Mouse (Mus musculus): ENCODE measurements at regions not wholly inside any gene's neighbourhood (a gene's known extent, or its start where the extent isn't known, plus 50 kb on each side); places are given as distances from the start of the nearest gene placed in this dataset.

DNA sequence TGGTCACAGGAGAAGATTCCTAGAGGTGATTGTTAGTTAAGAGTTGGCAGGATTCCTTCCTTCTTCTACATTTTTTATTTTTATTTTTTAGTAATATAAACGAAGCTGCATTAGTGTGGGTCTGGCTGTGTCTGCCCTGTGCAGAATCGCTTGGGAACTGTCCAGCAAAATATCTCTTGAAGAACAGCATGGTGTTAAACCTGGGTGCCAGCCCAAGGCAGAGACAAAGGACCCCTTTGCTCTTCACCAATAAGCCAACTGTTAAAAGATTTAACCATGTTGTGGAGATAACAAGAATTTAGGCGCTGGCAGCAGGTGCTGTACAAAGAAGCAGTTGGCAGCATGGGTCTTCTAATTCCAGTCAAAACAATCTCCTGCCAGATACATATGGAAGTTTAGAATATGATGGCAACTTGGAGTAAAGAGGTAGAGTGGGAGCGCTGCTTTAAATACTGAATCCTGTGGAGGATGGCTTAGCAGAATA lies 205.5 kb upstream of the Dnajc24 start:
- Histone ChIP-seq H3K27me3 (ENCODE audit: control insufficient read depth, insufficient read depth, low read length) (no peaks in the 10 kb centered on the region), H3K4me1 (ENCODE audit: control insufficient read depth, insufficient read depth, low read length) (no peaks in the 10 kb centered on the region), H3K36me3 (ENCODE audit: control insufficient read depth, insufficient read depth, low read length) (no peaks in the 10 kb centered on the region), H3K4me3 (ENCODE audit: control insufficient read depth, low read depth, low read length) (no peak overlapping the region), H3K27ac (ENCODE audit: control insufficient read depth, insufficient read depth, low read depth, low read length) (no peak overlapping the region)
- TF ChIP-seq CTCF (IDR thresholded peaks at IDR 0.05; ENCODE audit: control insufficient read depth, insufficient read depth, insufficient replicate concordance, low read depth, low read length) (no peak), POLR2A (IDR thresholded peaks at IDR 0.05; ENCODE audit: control insufficient read depth, low read depth, low read length) (no peak)

DNA sequence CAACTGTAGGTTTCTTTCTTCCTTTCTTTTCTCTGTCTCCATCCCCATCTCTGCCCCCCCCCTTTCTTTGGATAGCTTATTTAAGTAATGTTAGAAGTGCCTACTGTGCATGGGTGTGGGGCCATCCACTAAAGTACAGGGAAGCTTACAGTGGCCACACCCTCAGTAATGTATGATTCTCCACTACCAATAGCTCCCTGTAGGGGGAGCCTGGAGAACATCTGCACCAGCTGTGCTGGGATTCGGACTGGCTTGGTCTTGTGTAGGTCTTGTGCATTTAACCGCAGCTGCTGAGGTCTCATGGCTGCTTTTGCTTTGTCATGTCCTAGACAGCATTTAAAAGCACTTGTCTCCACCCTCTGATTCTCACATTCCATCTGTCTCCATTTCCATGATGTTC lies 196.8 kb upstream of the Dnajc24 start:
- TF ChIP-seq POLR2A (IDR thresholded peaks at IDR 0.05; ENCODE audit: control insufficient read depth, low read depth, low read length), result no peak
- TF ChIP-seq CTCF (IDR thresholded peaks at IDR 0.05; ENCODE audit: control insufficient read depth, insufficient read depth, insufficient replicate concordance, low read depth, low read length), result no peak; the same call in 1 of the 2 replicates
- no peaks in the 10 kb centered on the region for H3K4me1 ChIP-seq (ENCODE audit: control insufficient read depth, insufficient read depth, low read length)
- H3K4me3 ChIP-seq (ENCODE audit: control insufficient read depth, low read depth, low read length), result no peak overlapping the region
- H3K27ac ChIP-seq (ENCODE audit: control insufficient read depth, insufficient read depth, low read depth, low read length), result no peak overlapping the region
- H3K36me3 ChIP-seq (ENCODE audit: control insufficient read depth, insufficient read depth, low read length), result no peaks in the 10 kb centered on the region
- no peaks in the 10 kb centered on the region for H3K27me3 ChIP-seq (ENCODE audit: control insufficient read depth, insufficient read depth, low read length)

DNA sequence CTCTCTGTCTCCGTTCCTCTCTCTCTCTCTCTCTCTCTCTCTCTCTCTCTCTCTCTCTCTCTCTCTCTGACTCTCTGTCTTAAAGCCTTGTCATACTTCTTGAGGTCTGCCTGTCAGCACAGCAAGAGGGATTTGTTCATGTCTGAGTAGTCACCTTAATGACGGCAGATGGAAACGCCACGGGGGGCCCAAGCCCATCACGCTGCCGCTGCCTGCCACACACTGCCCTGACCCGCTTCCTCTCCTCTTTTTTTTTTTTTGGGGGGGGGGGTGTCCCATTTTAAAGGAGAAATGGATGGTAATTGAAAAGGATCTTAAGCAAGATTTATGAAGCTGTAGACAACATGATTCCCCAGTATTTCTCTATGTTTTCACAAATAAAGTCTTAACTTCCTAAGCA lies 191.8 kb upstream of the Dnajc24 start:
- TF ChIP-seq CTCF (IDR thresholded peaks at IDR 0.05; ENCODE audit: control insufficient read depth, insufficient read depth, insufficient replicate concordance, low read depth, low read length), result no peak
- H3K4me1 ChIP-seq (ENCODE audit: control insufficient read depth, insufficient read depth, low read length), result peaks cover 2% of the 10 kb centered on the region; the same call in 1 of the 2 replicates
- no peak overlapping the region; the same call in 1 of the 2 replicates for H3K4me3 ChIP-seq (ENCODE audit: control insufficient read depth, low read depth, low read length)

DNA sequence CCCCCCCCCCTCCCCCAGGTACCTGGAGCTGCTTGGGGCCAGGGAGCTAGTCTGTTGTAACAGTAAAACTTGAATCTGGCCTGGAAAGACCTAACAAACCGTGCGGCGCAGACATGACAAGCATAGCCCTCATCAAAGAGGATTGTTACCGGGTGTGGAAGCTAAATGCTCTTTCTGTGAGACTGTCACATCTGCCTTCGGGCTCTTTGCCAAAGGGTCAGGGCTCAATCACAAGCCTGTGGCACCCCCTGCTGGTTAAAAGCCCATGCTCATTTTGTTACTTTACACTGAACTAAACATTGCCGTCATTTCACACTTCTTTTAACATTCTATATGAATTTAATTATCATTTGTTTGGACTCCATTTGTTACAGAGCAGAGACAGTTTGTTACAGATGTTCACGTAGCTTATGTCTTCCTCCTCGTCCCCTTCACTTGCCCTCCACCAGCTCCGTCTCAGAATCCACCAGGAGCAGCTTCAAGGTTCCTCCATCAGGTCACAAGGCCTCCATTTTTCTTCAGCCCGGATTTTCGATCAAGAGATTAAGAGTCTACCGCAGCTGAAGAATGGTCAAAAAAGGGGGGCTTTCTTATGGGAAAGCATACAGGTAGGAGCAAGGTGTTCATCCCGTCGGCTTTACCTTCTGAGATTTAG lies 191.1 kb upstream of the Dnajc24 start:
- no peaks in the 10 kb centered on the region for H3K36me3 ChIP-seq (ENCODE audit: control insufficient read depth, insufficient read depth, low read length)
- TF ChIP-seq CTCF (IDR thresholded peaks at IDR 0.05; ENCODE audit: control insufficient read depth, insufficient read depth, insufficient replicate concordance, low read depth, low read length) (peak; percentile 21; the same call in 1 of the 2 replicates), POLR2A (IDR thresholded peaks at IDR 0.05; ENCODE audit: control insufficient read depth, low read depth, low read length) (no peak)
- no peak overlapping the region for H3K27ac ChIP-seq (ENCODE audit: control insufficient read depth, insufficient read depth, low read depth, low read length)
- no peaks in the 10 kb centered on the region for H3K27me3 ChIP-seq (ENCODE audit: control insufficient read depth, insufficient read depth, low read length)
- peak overlapping the region; percentile 28 for H3K4me3 ChIP-seq (ENCODE audit: control insufficient read depth, low read depth, low read length)
- peaks cover 2% of the 10 kb centered on the region; the same call in 1 of the 2 replicates for H3K4me1 ChIP-seq (ENCODE audit: control insufficient read depth, insufficient read depth, low read length)

More for the DNA sequence above, 191.8 kb upstream of the Dnajc24 start:
- no peaks in the 10 kb centered on the region for H3K27me3 ChIP-seq (ENCODE audit: control insufficient read depth, insufficient read depth, low read length)
- H3K36me3 ChIP-seq (ENCODE audit: control insufficient read depth, insufficient read depth, low read length), result no peaks in the 10 kb centered on the region
- no peak overlapping the region for H3K27ac ChIP-seq (ENCODE audit: control insufficient read depth, insufficient read depth, low read depth, low read length)

DNA sequence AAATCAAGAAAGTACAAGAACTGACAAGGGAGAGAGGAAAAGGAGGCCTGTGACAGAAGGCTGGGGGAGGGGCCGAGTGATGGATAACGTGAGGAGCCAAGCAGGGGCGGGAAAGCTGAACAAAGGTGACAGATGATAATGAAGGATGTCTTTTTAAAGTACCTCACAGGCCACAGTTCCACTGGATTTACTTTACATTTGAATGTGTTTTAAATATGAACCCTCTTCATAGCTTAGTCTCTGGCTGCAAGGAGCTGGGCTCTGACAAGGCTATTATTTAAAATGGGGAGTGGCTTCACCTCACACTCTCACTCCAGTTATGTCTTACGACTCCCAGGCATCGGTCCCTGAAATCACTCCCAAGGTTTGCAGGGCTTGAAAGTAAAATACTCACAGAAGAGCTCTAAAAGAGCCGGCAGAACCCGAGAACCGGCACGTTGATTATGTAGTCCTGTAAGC lies 190.6 kb upstream of the Dnajc24 start:
- Histone ChIP-seq H3K4me3 (ENCODE audit: control insufficient read depth, low read depth, low read length) (no peak overlapping the region), H3K36me3 (ENCODE audit: control insufficient read depth, insufficient read depth, low read length) (no peaks in the 10 kb centered on the region), H3K4me1 (ENCODE audit: control insufficient read depth, insufficient read depth, low read length) (peaks cover 2% of the 10 kb centered on the region; the same call in 1 of the 2 replicates), H3K27me3 (ENCODE audit: control insufficient read depth, insufficient read depth, low read length) (no peaks in the 10 kb centered on the region), H3K27ac (ENCODE audit: control insufficient read depth, insufficient read depth, low read depth, low read length) (no peak overlapping the region)
- TF ChIP-seq POLR2A (IDR thresholded peaks at IDR 0.05; ENCODE audit: control insufficient read depth, low read depth, low read length) (no peak), CTCF (IDR thresholded peaks at IDR 0.05; ENCODE audit: control insufficient read depth, insufficient read depth, insufficient replicate concordance, low read depth, low read length) (no peak)

DNA sequence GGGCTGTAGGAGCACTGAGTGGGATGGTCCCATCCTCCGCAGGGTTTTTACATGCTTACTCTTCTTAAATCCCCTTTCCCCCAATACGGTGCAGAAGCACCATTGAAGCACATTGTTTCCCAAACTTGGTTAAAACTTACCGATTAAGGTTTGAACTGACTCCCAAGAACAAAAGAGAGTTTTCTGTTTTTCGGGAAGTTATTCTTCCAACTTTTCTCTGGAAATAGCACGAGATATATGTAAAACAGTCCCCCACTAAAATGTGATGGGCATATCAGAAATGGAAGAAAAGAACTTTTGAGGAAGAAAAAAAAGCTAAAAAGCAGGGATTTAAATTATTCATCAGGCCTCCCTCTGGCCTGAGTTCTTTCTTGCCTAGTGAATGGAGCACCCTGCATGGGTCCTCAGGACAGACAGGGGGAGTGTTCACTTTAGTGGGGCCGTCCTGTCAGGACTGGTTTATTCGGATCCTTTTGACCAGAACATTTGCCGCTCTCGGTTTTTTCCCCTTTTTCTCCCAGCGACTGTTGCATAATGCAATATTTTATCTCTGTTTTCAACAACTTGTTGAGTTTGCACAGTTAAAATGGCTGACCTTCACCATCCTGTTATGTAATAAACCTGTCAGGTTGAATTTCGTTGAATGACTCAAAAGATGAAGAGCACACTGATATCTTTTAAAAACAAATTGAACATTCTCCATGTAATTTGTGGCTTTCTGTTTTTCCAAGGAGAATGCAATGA lies 187.4 kb upstream of the Dnajc24 start:
- Histone ChIP-seq H3K4me1 (ENCODE audit: control insufficient read depth, insufficient read depth, low read length) (peaks cover 4% of the 10 kb centered on the region), H3K27ac (ENCODE audit: control insufficient read depth, insufficient read depth, low read depth, low read length) (no peak overlapping the region), H3K4me3 (ENCODE audit: control insufficient read depth, low read depth, low read length) (no peak overlapping the region), H3K36me3 (ENCODE audit: control insufficient read depth, insufficient read depth, low read length) (no peaks in the 10 kb centered on the region), H3K27me3 (ENCODE audit: control insufficient read depth, insufficient read depth, low read length) (no peaks in the 10 kb centered on the region)
- TF ChIP-seq POLR2A (IDR thresholded peaks at IDR 0.05; ENCODE audit: control insufficient read depth, low read depth, low read length) (no peak), CTCF (IDR thresholded peaks at IDR 0.05; ENCODE audit: control insufficient read depth, insufficient read depth, insufficient replicate concordance, low read depth, low read length) (no peak)

DNA sequence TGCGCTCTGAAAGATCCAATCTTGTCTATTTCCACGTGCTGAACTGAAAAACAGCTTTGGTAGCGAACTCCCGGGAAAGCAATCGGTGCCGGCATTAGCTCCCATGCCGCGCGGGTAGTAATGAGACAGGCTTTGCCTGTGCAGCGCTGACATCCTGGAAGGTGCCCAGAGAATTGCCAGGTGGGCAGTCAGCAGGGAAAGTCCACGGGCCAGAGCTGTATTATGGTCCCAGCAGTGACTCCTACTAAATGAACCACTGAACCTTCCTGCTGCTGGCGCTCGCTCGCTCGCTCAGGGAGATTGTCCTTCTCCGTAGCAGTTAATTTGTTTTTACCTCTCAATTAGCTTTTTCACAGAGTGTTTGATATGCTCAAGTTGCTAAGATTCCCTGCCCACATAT lies 180.3 kb upstream of the Dnajc24 start:
- Histone ChIP-seq H3K36me3 (ENCODE audit: control insufficient read depth, insufficient read depth, low read length) (no peaks in the 10 kb centered on the region), H3K4me3 (ENCODE audit: control insufficient read depth, low read depth, low read length) (no peak overlapping the region), H3K27me3 (ENCODE audit: control insufficient read depth, insufficient read depth, low read length) (no peaks in the 10 kb centered on the region), H3K4me1 (ENCODE audit: control insufficient read depth, insufficient read depth, low read length) (peaks cover 8% of the 10 kb centered on the region), H3K27ac (ENCODE audit: control insufficient read depth, insufficient read depth, low read depth, low read length) (no peak overlapping the region)
- TF ChIP-seq POLR2A (IDR thresholded peaks at IDR 0.05; ENCODE audit: control insufficient read depth, low read depth, low read length), result no peak
- no peak for TF ChIP-seq CTCF (IDR thresholded peaks at IDR 0.05; ENCODE audit: control insufficient read depth, insufficient read depth, insufficient replicate concordance, low read depth, low read length)
